Mouse (Mus musculus) left cerebral cortex, postnatal 10 days (tissue): ENCODE results near the gene Ccnl1. TPM values are rescaled to one million over a fixed set of nuclear protein-coding genes. Genes with fewer than 3 reads are reported as not detected.

Source experiments
- DNase-seq, 2 experiments: peaks; one replicate each; pipeline ENCODE4 v3.0.0; 2021 to 2022; ENCODE audit warnings: low spot score in 2 of 2, mixed read lengths in 1 of 2; ENCODE audit errors: extremely low spot score in 1 of 2
- intact Hi-C: fragments of 180-260 bp; cut with DNase I; formaldehyde crosslinking; loops from one replicate; pipeline ENCODE4 v1.15.1; 2025
- total RNA-seq, 2 experiments: library from RNA; stranded (reverse); gene quantifications; 2 replicates each; pipeline ENCODE4 v1.2.3; 2021

Gene Ccnl1
- total RNA-seq: 10 to 100 TPM; 55.8 to 57.5 TPM

DNA sequence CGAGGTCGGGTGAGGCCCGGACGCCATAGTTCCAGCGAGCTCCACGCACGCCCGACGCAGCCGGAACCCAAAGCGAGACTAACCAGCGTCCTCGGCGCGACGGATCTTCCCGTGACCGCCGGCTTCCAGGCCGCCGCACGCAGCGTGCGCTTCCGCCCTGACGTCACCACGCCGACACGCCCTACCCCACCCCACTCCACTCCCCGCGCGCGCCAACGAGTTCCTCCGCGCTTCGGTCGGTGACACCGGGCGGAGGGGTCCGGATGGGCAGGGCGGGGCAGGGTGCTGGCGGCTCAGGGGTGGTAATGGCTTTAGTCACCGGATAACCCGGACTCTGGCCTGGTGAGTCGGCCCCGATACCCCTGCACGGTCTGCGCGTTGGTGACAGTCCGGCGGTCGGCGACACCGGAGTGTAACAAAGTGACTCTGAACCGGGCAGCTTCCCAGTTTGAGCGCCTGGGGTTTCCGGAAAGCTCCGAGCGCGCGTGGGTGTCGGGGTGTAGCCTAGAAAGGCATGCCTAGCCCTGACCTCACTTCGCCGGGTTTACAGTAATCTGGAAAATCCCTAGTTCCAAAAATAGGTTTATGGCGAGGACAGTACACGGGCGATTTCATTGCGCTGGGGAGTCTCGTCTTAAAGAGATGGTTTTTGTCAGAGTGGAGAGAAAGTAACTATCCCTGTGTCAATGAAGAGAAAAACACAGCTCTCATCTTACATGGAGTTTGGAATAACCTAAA, at the start of gene Ccnl1:
Gene Ccnl1 (minus strand): TSS at position 148 of the 738 bp plus-strand sequence.
- intact Hi-C loops: no loop called here
- peak; percentile 94 to 98 for DNase-seq

- no peak for DNase-seq
- intact Hi-C loops: loop anchor here (5.0 to 10.0 kb wide), 2 partner anchors 232 to 1340 kb away; no protein-coding TSS in a partner anchor
Measured at GRCm38 (mm10) chr3:66004989-66005388, 46.9 kb upstream of the Ccnl1 start.

- intact Hi-C loops: loop anchor here (10.0 kb wide), 1 partner anchor 1340 kb away; no protein-coding TSS in a partner anchor
Measured at GRCm38 (mm10) chr3:66004220-66004951, 46.3 kb upstream of the Ccnl1 start.

DNA sequence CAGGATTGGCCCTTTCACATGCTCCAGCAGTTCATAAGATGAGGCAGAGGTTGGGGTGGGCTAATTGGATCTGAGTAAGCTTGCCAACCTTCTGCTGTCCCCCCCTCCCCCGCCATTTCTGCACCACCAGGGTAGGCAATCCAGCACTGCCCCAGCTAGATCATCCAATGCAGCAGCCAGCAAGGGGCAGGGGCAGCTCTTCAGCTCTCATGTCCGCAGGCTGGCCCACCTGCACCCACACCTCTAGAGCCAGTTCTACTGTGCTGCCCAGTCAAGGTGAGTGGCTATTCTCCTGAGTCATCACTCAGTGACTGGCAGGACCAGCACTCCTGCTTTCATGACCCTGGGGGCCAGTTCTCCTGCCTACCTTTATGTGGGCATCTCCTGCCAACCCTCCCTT, 42.4 kb upstream of the Ccnl1 start:
- intact Hi-C loops: loop anchor here (10.0 kb wide), 1 partner anchor 1344 kb away; no protein-coding TSS in a partner anchor
- DNase-seq: no peak

More at GRCm38 (mm10) chr3:66004220-66004951, 46.3 kb upstream of the Ccnl1 start:
- DNase-seq: no peak

GRCm38 (mm10) chr3:65997360-65998008, 39.4 kb upstream of the Ccnl1 start:
- intact Hi-C loops: no loop called here
- DNase-seq: no peak

DNA sequence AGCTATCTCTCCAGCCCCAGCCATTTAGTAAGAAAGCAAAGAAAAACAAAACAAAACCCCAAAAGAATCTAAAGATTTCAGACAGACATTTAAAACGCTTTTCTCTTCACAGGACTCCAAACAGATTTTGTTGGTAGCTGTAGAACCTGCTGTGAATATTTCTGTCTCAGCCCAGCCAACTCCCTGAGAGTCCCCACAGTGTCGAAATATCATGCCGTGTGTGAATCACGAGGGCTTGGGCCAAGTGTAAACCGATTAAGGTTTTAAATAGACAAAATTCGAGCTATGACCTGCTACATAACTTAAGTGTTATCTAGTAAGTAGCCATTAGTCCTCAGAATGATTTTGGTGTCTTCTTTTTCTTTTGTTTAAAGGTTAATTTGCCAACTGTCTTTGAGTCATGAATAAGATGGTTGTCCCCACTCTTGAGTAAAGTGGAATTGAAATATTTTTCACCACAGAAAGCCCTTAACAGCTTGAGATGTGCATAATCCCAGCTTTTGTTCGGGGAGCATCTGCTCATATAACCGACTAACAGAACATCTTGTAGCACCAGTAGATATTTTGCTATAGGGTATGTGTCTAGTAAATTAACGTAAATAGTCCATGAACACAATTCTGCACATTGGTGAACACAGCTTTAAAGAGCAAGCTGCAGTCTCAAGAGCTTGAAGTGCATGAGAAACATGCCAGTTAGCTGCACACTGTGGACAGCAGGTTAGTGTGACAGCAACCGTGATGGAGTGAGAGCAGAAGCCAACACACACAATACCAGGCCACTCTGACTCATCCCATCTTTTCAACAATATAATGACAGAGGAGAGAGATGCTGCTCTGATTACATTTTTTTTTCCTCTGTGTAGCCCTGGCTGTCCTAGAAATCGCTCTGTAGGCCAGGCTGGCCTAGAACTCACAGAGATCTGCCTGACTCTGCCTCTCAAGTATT, 34.6 kb upstream of the Ccnl1 start:
- intact Hi-C loops: no loop called here
- DNase-seq: no peak

DNA sequence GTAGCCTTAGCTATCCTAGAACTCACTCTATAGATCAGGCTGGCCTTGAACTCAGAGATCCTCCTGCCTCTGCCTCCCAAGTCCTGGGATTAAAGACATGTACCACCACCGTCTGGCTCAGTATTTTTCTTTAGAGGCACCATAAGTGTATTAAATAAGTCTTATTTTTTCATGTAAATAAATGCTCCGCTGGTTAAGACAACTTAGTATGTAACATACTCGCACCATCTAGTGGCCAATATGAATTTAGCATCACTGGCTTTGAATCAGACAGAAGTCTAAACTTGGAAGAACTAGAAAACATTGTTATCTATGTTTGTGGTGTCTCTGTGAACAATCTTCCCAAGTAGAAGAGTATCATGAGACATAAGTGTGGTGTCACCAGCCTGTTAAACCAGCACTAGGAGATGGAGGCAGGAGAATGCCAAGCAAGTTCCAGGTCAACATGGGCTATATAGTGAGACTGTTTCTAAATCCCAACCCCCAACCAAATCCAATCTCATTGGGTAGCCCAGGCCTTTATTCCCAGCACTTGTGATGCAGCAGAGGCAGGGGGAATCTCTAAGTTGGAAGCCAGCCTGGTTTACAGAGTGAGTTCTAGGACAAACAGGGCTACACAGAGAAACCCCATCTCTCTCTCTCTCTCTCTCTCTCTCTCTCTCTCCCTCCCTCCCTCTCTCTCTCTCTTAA, 33.1 kb upstream of the Ccnl1 start:
- DNase-seq: peak; percentile 25 to 57
- intact Hi-C loops: no loop called here

DNA sequence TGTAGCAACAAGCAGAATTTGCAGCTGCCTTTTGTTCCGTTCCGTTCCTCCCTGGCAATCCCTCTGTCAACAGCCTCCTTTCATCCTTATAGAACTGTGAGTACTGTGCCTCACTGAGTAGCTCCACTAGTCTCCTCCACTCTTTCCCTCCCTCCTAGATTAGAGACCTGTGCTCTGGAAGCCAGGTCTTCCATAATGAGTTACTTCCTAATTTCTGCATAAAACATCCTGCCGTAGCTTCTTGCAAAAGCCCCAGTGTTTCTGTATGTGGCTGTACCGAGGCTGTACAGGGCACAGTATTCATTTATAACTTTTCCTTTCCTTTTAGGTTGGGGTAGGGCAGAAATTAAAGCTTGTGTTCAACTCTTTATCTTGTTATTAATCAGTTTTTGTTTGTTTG, 32.5 kb upstream of the Ccnl1 start:
- no peak for DNase-seq
- intact Hi-C loops: no loop called here

DNA sequence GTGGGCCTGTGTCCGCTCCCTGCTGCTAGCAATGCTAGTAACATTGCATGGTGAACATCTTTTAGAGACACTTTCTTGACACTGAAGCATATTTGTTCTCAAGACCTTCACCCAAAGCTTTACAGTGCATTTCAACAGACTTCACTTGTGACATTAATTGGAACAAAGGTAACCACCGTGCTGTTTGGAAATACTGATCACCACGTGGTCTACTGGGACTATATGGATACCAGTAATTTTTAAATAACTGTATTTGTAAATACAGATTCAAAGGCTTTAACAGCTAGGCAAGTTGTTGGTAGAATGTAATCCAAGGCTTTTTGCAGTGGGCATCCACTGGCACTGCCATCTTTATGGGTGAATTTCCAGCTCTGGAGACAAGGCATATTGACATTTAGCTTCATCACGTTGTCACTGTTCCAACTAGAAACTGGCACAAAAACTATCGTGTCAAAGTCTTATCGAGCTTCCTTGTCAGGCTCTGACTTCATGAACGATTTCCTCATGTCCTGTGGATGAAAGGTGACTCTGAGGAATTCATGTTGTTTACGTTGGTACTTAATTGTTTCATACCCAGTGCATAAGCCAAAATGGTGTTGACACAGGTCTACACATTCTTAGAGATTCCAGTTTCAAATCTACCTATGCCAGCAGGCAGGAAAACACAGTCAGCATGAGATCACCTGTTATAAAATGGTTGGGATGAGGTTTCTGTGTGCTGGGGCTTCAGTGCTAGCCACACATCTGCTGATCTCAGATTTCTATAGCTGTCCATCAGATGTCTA, 30.9 kb upstream of the Ccnl1 start:
- intact Hi-C loops: no loop called here
- no peak for DNase-seq

GRCm38 (mm10) chr3:65976296-65976695, 18.2 kb upstream of the Ccnl1 start:
- intact Hi-C loops: no loop called here
- DNase-seq: no peak

- peak; percentile 20 to 62 for DNase-seq
- intact Hi-C loops: no loop called here
Measured at GRCm38 (mm10) chr3:65975317-65975716, 17.3 kb upstream of the Ccnl1 start.

GRCm38 (mm10) chr3:65974232-65975058, 16.4 kb upstream of the Ccnl1 start:
- intact Hi-C loops: no loop called here
- DNase-seq: peak; percentile 98 to 99

- intact Hi-C loops: no loop called here
- DNase-seq: no peak
Measured at GRCm38 (mm10) chr3:65973501-65974231, 15.6 kb upstream of the Ccnl1 start.

GRCm38 (mm10) chr3:65969196-65969595, 11.1 kb upstream of the Ccnl1 start:
- intact Hi-C loops: no loop called here

GRCm38 (mm10) chr3:65966360-65966759, 8.3 kb upstream of the Ccnl1 start:
- no peak for DNase-seq
- intact Hi-C loops: no loop called here

More at GRCm38 (mm10) chr3:65969196-65969595, 11.1 kb upstream of the Ccnl1 start:
- DNase-seq: no peak
